Mouse (Mus musculus) effector memory CD4-positive, alpha-beta T cell, adult 7 months (primary cell): Measurements from ENCODE around the gene 4930404N11Rik. TPM values are rescaled to one million over a fixed set of nuclear protein-coding genes. Genes with fewer than 3 reads are reported as not detected.

Experiments
- polyA plus RNA-seq: library from polyadenylated mRNA; unstranded; fragments of 100-300 nt; shearing (Covaris generic); gene quantifications from one replicate; pipeline ENCODE4 v1.2.1, GENCODE M21; 2017

The 4930404N11Rik gene
- polyA plus RNA-seq: 0.84 TPM

GRCm38 (mm10) chr10:81365672-81366476, at the start of gene 4930404N11Rik:
TSS of gene 4930404N11Rik (minus strand) at chr10:81365816.

GRCm38 (mm10) chr10:81392781-81393185, 27.2 kb upstream of the 4930404N11Rik start, which contains the start of gene Smim24:
TSS of gene Smim24 (plus strand) at chr10:81393051.

GRCm38 (mm10) chr10:81388505-81389055, 23.0 kb upstream of the 4930404N11Rik start, which contains the start of gene Gm48552:
TSS of gene Gm48552 (plus strand) at chr10:81389005.

GRCm38 (mm10) chr10:81383802-81384604, 18.4 kb upstream of the 4930404N11Rik start, which contains the start of the genes Dohh and Gm48551:
TSS of gene Dohh (plus strand) at chr10:81384428.
TSS of gene Gm48551 (plus strand) at chr10:81384466.

GRCm38 (mm10) chr10:81377793-81378552, 12.4 kb upstream of the 4930404N11Rik start, which contains the start of gene Fzr1:
TSS of gene Fzr1 (minus strand) at chr10:81378516.

GRCm38 (mm10) chr10:81356991-81357844, 8.4 kb downstream of the 4930404N11Rik start, which contains the start of gene Mfsd12:
TSS of gene Mfsd12 (plus strand) at chr10:81357491.

GRCm38 (mm10) chr10:81350351-81351063, 15.1 kb downstream of the 4930404N11Rik start, which contains the start of gene Hmg20b:
TSS of gene Hmg20b (minus strand) at chr10:81350480.

GRCm38 (mm10) chr10:81342686-81343505, 22.7 kb downstream of the 4930404N11Rik start, which contains the start of gene Gipc3:
TSS of gene Gipc3 (minus strand) at chr10:81343266.

GRCm38 (mm10) chr10:81328386-81328785, 37.2 kb downstream of the 4930404N11Rik start, which contains the start of gene Tbxa2r:
TSS of gene Tbxa2r (plus strand) at chr10:81328731.

GRCm38 (mm10) chr10:81320550-81321347, 44.9 kb downstream of the 4930404N11Rik start, which contains the start of gene Cactin:
TSS of gene Cactin (plus strand) at chr10:81321103.

Other genes with a start within 250 kb of the 4930404N11Rik start
- gene Zbtb7a, start 230.6 kb downstream of the 4930404N11Rik start, polyA plus RNA-seq: 79.6 TPM
- gene Pias4, start 197.9 kb downstream of the 4930404N11Rik start, polyA plus RNA-seq: 35.9 TPM
- gene Eef2, start 189.2 kb downstream of the 4930404N11Rik start, polyA plus RNA-seq: 829 TPM
- 82.9 TPM for gene Dapk3, start 182.8 kb downstream of the 4930404N11Rik start, polyA plus RNA-seq
- gene 4930442H23Rik, start 182.0 kb downstream of the 4930404N11Rik start, polyA plus RNA-seq: 0.32 TPM
- 0.76 TPM for gene Nmrk2, start 163.8 kb downstream of the 4930404N11Rik start, polyA plus RNA-seq
- 3.1 TPM for gene Atcay, start 135.0 kb downstream of the 4930404N11Rik start, polyA plus RNA-seq
- gene Zfr2, start 132.7 kb downstream of the 4930404N11Rik start, polyA plus RNA-seq: 4.9 TPM
- 20.1 TPM for gene Matk, start 112.9 kb downstream of the 4930404N11Rik start, polyA plus RNA-seq
- 136 TPM for gene Mrpl54, start 98.9 kb downstream of the 4930404N11Rik start, polyA plus RNA-seq
- gene Apba3, start 98.9 kb downstream of the 4930404N11Rik start, polyA plus RNA-seq: 37.0 TPM
- gene Tjp3, start 74.2 kb downstream of the 4930404N11Rik start, polyA plus RNA-seq: 11.5 TPM
- gene Pip5k1c, start 72.9 kb downstream of the 4930404N11Rik start, polyA plus RNA-seq: 88.8 TPM
- 42.7 TPM for gene Cactin, start 44.7 kb downstream of the 4930404N11Rik start, polyA plus RNA-seq
- 15.1 TPM for gene Tbxa2r, start 37.1 kb downstream of the 4930404N11Rik start, polyA plus RNA-seq
- gene Gipc3, start 22.6 kb downstream of the 4930404N11Rik start, polyA plus RNA-seq: not detected
- 28.3 TPM for gene Hmg20b, start 15.3 kb downstream of the 4930404N11Rik start, polyA plus RNA-seq
- 1.8 TPM for gene Mfsd12, start 8.3 kb downstream of the 4930404N11Rik start, polyA plus RNA-seq
- 49.3 TPM for gene Fzr1, start 12.7 kb upstream of the 4930404N11Rik start, polyA plus RNA-seq
- gene Dohh, start 18.6 kb upstream of the 4930404N11Rik start, polyA plus RNA-seq: 49.7 TPM
- gene Gm48551, start 18.6 kb upstream of the 4930404N11Rik start, polyA plus RNA-seq: 5.1 TPM
- not detected for gene Gm48552, start 23.2 kb upstream of the 4930404N11Rik start, polyA plus RNA-seq
- 1.4 TPM for gene Smim24, start 27.2 kb upstream of the 4930404N11Rik start, polyA plus RNA-seq
- gene Nfic, start 89.8 kb upstream of the 4930404N11Rik start, polyA plus RNA-seq: 13.3 TPM
- not detected for gene Celf5, start 116.9 kb upstream of the 4930404N11Rik start, polyA plus RNA-seq
- gene Ncln, start 130.6 kb upstream of the 4930404N11Rik start, polyA plus RNA-seq: 110 TPM
- 65.6 TPM for gene S1pr4, start 134.3 kb upstream of the 4930404N11Rik start, polyA plus RNA-seq
- 122 TPM for gene Gna15, start 158.4 kb upstream of the 4930404N11Rik start, polyA plus RNA-seq
- gene Gna11, start 179.4 kb upstream of the 4930404N11Rik start, polyA plus RNA-seq: 11.6 TPM
- gene Aes, start 193.7 kb upstream of the 4930404N11Rik start, polyA plus RNA-seq: 883 TPM
- 1.2 TPM for gene Tle2, start 208.7 kb upstream of the 4930404N11Rik start, polyA plus RNA-seq
- gene Tle6, start 235.3 kb upstream of the 4930404N11Rik start, polyA plus RNA-seq: not detected
- 1.2 TPM for gene BC025920, start 240.5 kb upstream of the 4930404N11Rik start, polyA plus RNA-seq